Mouse (Mus musculus) G1E (cell line): ENCODE results near the gene Myo5a.

ENCODE experiments used
- CTCF ChIP-seq: IDR thresholded peaks from 2 replicates; pipeline ENCODE4 v1.5.1; 2012; ENCODE audit warnings: low read depth, low read length, inconsistent platforms, mixed read lengths
- GATA1 ChIP-seq: IDR thresholded peaks from 2 replicates; pipeline ENCODE4 v1.6.1; 2012; ENCODE audit warnings: borderline replicate concordance, low read length, inconsistent platforms, mixed read lengths

DNA sequence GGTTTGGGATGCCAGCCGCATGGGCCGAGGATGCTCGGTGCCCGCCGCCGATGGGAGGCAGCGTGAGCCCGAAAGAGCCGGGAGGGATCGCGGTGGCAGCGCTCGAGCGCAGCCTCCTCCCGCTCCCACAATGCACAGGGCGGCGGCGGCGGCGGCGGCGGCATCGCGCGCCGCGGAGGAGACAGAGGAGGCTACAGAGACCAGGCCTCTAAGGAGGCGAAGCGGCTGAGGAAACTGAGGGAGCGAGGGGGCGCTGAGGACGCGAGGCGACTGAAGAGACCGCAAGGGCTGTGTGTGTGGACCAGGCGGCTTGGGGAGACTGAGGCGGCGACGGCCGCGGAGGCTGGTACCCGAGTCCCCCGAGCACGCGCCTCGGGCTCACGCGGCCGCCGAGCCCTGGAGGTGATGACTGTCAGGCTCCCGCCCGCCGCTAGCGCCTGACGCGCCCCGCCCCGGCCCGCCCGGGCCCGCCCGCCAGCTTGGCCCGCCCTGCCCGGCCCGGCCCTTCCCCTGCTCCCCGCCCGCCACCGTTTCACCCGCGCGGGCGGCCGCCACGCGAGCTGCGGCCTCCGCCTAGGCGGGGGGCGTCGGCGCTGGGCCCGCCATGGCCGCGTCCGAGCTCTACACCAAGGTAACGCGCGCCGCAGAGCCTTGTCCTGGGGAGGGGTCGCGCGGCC lies 352 bp downstream of the Myo5a start:
- TF ChIP-seq CTCF (no peak), GATA1 (no peak)
